Mouse (Mus musculus) liver, adult (tissue): ENCODE measurements around the gene Hltf.

ENCODE experiments used
- GATA4 ChIP-seq: IDR thresholded peaks from 2 replicates; pipeline ENCODE4 v1.6.1; 2014; ENCODE audit warnings: mild to moderate bottlenecking, low read length; ENCODE audit not compliant: insufficient replicate concordance

Hltf gene

DNA sequence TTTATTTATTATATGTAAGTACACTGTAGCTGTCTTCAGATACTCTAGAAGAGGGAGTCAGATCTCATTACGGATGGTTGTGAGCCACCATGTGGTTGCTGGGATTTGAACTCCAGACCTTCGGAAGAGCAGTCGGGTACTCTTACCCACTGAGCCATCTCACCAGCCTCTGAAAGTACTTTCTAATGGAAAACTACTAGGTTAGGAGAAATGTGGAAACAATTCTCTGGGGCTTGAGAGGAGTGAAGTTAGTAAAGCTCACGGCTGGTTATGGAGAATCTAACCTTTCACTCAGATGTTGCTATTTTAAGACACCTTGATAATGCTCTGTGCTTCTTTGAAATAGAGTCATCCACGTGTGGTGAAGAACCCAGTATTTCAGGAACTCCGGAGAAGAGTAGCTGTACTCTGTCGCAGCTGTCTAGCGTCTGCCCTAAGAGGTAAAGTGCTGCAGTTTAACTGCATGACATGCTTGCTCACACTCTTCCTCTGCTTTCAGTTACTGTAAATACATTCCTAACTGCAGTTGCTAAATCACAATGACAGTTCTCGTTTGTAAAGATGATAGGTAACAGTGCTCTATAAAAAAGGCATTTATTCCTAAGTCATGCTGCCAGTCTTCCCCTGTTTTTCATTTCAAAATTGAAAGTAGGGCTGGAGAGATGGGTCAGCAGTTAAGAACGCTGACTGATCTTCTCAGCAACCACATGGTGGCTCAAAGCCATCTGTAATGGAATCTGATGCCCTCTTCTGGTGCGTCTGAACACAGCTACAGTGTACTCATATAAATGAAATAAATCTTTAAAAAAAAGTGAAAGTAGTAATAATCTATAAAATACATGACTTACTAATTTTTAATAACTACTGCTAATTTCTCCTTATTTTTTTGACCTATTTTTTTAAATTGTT lies 18.8 kb downstream of the Hltf start:
- TF ChIP-seq GATA4, result no peak

GRCm38 (mm10) chr3:20082161-20082560 lies 24.6 kb downstream of the Hltf start:
- TF ChIP-seq GATA4, result no peak

DNA sequence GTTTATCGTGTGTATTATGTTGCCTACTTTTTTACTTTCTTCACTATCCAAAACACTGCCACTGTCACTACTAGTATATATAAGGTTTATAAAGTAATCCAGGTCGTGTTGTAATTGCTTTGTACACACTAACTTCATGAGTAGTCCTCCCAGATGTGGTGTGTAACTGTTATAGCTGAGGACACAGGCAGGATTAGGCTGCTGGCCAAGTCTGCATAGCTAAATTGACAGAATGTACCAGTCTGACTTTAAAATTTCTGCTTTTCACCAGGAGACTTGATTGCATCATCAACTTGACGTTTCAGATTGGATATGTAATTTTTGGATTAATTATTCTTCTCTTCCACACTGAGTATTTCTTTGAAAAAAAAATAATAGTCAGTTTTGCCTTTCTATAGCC lies 46.2 kb downstream of the Hltf start:
- TF ChIP-seq GATA4, result no peak

- TF ChIP-seq GATA4, result no peak
Measured at GRCm38 (mm10) chr3:20104318-20104717, 46.7 kb downstream of the Hltf start.

DNA sequence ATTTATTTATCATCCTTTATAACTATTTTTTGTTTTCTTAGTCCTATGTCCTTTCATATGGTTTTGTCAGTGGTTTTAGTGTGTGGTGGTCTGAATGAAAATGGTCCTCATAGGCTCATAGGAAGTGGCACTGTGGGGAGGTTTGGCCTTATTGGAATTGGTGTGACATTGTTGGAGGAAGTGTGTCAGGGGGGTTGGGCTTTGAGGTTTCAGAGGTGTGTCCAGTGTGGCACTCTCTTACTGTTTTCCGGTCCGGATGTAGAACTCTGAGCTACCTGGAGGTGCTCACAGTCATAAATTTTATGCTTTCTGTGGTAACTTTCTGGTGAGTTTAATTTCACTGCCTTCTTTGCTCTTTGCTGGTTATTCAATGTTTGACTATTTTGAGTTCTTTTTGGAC lies 47.2 kb downstream of the Hltf start:
- no peak for TF ChIP-seq GATA4

GRCm38 (mm10) chr3:20108881-20109280 lies 51.3 kb downstream of the Hltf start:
- no peak for TF ChIP-seq GATA4

- TF ChIP-seq GATA4, result no peak
Measured at GRCm38 (mm10) chr3:20111913-20112312, 54.3 kb downstream of the Hltf start.

DNA sequence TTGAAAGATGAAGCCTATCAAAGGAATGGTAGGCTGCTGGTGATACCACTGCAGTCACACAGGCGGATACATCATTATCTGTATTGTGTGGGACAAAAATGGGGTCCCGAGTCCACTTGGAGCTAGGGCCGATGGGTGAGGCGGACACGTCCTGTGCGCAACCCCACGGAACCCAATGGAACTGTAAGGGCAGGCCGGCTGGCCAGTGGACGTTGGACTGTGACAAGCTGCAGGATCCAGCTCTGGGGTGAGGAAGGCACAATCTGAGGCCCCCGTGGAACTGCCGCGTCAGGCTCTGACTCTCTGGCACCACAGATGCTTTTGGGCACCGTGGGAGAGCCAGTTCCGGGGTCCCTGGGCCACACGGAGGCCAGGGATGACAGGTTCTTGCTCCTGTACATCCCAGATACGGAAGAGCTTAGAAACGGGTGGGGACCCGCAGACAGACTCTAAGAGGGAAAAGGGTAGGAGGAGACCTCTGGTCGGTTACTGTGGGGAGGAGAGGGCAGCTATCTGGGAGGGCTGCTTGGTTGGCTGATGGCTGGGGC lies 61.5 kb downstream of the Hltf start:
- TF ChIP-seq GATA4, result no peak

DNA sequence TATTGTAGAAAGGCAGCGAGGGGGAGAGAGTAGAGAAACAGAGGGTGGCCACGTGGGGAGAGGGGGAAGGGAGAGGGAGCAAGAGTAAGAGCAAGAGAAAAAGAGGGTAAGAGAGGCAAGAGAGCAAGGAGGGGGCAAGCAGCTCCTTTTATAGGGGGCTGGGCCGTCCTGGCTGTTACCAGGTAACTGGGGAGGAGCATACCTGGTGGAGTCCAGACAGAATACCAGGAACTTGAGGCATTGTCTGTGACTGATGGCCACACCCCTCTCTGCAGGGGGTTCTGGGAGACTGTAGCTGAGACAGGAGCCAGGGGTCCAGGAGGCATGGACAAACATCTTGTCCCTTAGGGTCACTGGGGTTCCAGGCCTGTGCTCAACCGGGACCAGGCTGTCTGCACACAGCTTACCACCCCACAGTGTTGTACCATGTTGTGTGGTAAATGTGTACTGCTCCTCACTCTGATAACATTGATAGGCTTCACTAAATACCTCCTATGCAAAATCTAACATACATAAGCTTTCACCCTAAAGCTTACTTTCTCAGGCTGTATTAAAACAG lies 62.2 kb downstream of the Hltf start:
- no peak for TF ChIP-seq GATA4

GRCm38 (mm10) chr3:20125604-20126003 lies 68.0 kb downstream of the Hltf start:
- no peak for TF ChIP-seq GATA4

DNA sequence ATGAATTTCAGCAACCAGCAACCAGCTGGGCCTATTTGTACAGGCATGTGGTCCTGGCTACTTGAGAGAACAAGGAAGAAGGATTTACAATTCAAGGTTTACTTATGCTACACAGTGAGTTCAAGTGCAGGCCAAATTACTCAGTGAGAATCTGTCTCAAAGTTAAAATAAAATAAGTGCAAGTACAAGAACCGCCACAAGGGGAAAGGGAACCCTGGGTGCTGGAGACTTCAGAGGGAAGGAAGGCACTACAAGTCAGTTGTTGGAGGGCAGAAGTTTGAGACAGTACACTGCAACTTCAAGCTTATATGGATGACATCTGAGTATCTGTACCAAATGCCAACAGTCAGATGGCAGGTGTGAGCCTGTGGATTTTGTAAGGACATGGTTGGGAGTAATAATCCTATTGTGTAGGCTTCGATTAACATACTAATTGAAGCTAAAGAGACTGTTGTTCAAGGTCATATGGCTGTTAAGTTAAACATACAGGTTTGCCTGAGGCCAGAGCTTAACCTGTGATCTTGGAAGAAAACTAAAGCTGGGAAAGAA lies 69.5 kb downstream of the Hltf start:
- no peak for TF ChIP-seq GATA4

DNA sequence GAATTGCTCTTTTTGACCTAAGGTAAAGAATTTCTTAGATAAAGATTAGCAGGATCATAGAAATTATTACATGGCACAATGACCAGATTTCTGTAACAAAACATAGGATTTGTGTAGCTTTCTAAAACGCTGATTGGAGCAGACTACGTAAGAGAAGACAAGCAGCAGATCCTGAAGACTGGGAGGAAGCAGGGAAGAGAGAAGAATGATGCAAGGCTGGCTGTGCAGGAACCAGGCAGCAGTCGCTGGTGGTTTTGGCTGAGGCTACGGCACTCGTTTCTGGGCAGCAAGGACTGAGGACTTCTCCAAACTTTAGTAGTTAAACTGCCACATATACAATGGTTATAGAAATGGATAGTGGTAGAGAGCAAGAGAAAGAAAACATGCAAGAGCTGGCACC lies 71.9 kb downstream of the Hltf start:
- TF ChIP-seq GATA4, result no peak

- TF ChIP-seq GATA4, result no peak
Measured at GRCm38 (mm10) chr3:20130456-20131349, 73.1 kb downstream of the Hltf start.

- no peak for TF ChIP-seq GATA4
Measured at GRCm38 (mm10) chr3:20131350-20131720, 73.7 kb downstream of the Hltf start.

DNA sequence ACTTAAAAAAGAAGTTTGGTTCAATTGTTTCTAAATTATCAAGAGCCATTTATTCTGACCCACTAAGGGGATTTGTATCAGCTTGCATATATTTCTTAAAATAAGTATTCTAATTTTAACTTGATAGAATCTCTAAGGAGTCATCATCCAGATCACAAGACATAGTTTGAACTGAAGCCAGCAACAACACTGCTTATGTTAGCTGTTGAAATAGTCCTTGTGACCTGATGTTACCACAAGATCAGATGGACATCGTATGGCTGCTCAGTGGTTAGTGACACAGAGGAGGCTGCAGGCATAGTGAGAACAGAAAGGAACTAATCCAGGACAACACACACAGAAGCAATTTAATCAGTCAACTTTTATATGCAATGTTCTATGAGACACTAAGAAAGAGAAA lies 75.1 kb downstream of the Hltf start:
- TF ChIP-seq GATA4, result no peak

- TF ChIP-seq GATA4, result no peak
Measured at GRCm38 (mm10) chr3:20133745-20134144, 76.1 kb downstream of the Hltf start.

GRCm38 (mm10) chr3:20134545-20134944 lies 76.9 kb downstream of the Hltf start:
- no peak for TF ChIP-seq GATA4
